Mouse (Mus musculus) naive thymus-derived CD4-positive, alpha-beta T cell, adult 5 months (primary cell): ENCODE results near the gene Ttll7. TPM values are rescaled to one million over a fixed set of nuclear protein-coding genes. Genes with fewer than 3 reads are reported as not detected.

Experiments used
- polyA plus RNA-seq: library from polyadenylated mRNA; unstranded; fragments of 100-300 nt; shearing (Covaris generic); gene quantifications from one replicate; pipeline ENCODE4 v1.2.1, GENCODE M21; 2017

The Ttll7 gene
- polyA plus RNA-seq, result not detected

DNA sequence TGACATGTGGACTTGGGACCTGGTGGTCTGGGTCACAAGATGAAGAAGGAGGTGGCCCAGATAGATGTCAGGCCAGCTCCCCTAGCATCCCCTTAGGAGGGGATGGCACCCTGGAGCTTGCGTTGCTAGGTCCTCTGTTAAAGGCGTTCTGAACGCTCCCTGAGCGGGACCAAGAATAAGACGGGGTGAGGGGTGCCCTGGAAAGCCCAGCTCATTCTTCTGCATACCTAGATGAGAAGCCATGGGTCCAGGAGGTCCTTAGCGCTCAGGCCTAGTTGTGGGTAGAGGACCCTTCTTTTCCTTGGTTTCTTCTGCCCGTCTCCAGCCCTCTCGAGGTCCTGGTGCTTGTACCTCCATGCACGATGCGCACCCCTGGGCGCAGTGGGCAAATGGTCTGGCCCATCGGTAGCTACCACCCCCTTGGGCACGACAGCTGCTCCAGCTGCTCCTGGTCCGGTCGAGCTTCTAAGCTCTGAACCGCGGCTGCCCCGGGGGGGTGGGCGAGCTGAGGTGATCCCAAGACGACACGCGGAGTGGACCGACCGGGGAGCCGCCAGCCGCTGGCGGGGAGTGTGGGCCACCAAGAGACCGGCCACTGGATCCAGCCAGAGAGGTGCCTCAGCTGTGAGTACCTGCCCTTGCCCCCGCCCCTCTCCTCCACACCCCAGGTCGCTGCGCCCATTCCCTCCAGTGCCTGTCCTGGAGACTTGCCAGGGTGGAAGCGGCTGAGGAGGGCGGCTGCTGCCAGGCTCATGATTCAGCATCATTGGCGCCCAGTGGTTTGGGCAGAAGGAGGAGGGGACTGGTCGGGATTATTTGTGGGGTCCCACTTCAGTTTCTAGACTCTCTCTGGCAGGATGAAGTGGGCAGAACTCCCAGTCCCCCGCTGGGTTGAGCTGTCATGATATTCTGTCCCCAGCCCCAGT is at the start of gene Ttll7:
Gene Ttll7 (plus strand): TSS at position 402 of the 926 bp plus-strand sequence.

DNA sequence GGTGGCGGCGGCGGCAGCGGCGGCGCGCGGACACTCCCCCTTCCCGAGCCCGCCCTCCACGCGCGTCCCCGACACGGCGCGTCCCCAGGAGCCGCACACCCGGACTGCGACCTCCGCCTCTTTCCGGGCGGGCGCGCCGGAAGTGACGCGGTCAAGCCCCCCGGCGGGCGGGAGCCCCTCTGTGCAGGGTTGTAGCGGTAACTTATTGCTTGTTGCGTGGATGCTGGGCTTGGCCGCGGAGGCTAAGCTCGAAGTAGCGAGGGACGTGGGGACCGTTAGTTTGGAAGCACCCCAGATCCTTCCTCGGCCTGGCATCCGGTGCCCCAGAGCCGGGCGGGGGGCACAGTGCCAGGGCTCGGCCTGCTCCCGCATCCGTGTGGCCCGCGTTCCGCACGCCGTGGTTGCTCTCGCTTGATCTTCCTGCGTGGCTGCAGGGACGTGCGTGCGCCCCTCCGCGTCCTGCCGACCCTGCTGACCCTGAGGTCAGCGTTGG is 39.2 kb upstream of the Ttll7 start, which contains the start of gene Prkacb:
Gene Prkacb (minus strand): TSS at position 90 of the 493 bp plus-strand sequence.

Other genes starting within 250 kb of the Ttll7 start
- gene Dnase2b, start 236.8 kb upstream of the Ttll7 start, polyA plus RNA-seq, result not detected
- gene 4930503B20Rik, start 201.1 kb upstream of the Ttll7 start, polyA plus RNA-seq, result not detected
- 0.81 TPM for gene Samd13, start 166.8 kb upstream of the Ttll7 start, polyA plus RNA-seq
- gene Prkacb, start 39.4 kb upstream of the Ttll7 start, polyA plus RNA-seq, result 129 TPM